In genomic region chr10:88862293-88862692, GRCm38 (mm10) we compare ENCODE assay signal across 19 mouse cellular contexts. TPM values are rescaled to one million over a fixed set of nuclear protein-coding genes. Genes with fewer than 3 reads are reported as not detected.
"Had no signal": no experiment of that assay in that cellular context is flagged by ENCODE, and none has a peak within 500 bp of the region (broad histone marks: within the 10 kb centered on the region; RNA-seq: fewer than 3 reads in every experiment).

No protein-coding gene starts in this region.

- H3K27ac ChIP-seq: left cerebral cortex, adult 2 months; liver, embryonic 13.5 days had no signal

- DNase-seq: layer of hippocampus, postnatal 36 days; liver, embryonic 13.5 days; lung, adult 2 months; lung, postnatal 14 days; lung, postnatal 4 days; midbrain, embryonic 14.5 days; right cerebral cortex, postnatal 4 days; spleen, adult 18-20 months; thymus, adult 18-20 months; thymus, postnatal 36 days had no signal

- H3K36me3 ChIP-seq: liver, embryonic 13.5 days had no signal

- H3K4me2 ChIP-seq: liver, embryonic 13.5 days; midbrain, embryonic 11.5 days had no signal

- H3K4me1 ChIP-seq: liver, embryonic 13.5 days had no signal

- H3K9me3 ChIP-seq: liver, embryonic 13.5 days had no signal

- H3K27me3 ChIP-seq: liver, embryonic 13.5 days had no signal

- H3K9ac ChIP-seq: liver, embryonic 13.5 days had no signal

- H3K4me3 ChIP-seq: left cerebral cortex, adult 2 months; liver, embryonic 13.5 days had no signal

RNA-seq across cellular contexts. Expression of gene Slc5a8, which starts 23.5 kb away (rescaled TPM):
- total RNA-seq: layer of hippocampus, postnatal 36 days; left cerebral cortex, postnatal 36 days; liver, adult 2 months; megakaryocyte progenitor cell, adult 5-6 weeks; megakaryocyte-erythroid progenitor cell, adult 5-6 weeks had no signal
- polyA plus RNA-seq: limb, embryonic 11.5 days; liver, embryonic 13.5 days; liver, embryonic 16.5 days; testis, adult 2 months had no signal
